Mouse (Mus musculus): Measurements from ENCODE around the gene Brip1.

Brip1 gene

GRCm38 (mm10) chr11:86115955-86116354, 85.0 kb downstream of the Brip1 start:
- DNase-seq (ENCODE audit: low spot score), result no peak

DNA sequence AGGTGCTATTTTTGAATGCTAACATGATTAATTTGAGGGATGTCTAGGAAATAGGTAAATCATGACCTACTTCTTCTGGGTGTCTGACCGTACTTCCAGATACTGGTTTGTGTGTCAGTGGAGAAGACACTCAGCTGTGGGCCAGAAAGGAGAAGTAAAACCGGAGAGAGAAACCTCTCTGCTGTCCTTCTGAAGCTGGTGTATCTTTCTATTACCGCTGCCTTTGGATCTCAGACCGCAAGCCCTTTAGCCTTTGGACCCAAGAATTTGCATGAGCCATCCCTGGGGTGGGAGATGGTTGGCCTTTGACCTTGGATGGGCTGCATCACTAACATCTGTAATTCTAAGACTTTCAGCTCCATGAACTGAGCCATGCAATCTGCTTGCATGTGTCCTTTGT, 93.7 kb downstream of the Brip1 start:
- peak; percentile 32 for DNase-seq (ENCODE audit: low spot score)

DNA sequence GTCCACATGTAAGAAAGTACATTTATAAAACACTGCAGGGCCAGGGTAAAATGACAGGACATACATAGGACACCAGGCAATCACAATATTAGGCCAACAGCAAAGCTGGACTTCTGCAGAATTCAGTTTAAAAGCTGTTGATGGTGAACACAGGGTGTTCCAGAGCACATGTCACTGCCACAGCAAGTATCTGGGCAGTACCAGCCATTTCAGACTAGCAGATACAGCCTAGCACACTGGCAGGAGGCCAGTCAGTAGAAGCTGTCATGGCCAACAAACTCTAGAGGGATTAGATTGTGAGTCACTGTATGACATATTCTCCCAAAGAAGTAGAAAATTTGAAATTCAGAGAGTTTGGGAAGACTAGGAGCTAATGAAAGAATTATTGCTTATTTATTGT, 94.4 kb downstream of the Brip1 start:
- DNase-seq (ENCODE audit: low spot score), result no peak

DNA sequence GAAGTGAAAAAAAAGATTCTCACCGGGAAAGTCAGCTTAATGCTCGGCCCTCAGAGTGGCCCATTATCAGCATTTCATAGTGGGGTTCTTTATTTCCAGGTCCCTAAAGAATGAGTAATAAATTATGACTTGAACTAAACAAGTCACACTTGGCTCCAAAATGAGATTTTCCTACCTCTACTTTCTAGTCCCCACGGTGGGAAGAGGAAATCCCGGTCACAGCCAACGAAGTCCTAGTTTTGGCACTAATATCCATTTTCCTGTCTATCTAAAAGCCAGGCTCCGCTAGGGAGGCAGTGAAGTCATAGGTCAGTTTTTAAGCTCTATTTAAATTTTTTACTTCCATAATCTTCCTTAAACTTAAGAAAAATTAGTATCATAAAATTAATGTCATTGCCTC, 99.8 kb downstream of the Brip1 start:
- no peak for DNase-seq (ENCODE audit: low spot score)

GRCm38 (mm10) chr11:86099341-86099740, 101.7 kb downstream of the Brip1 start:
- no peak for DNase-seq (ENCODE audit: low spot score)

GRCm38 (mm10) chr11:86088815-86089214, 112.2 kb downstream of the Brip1 start:
- no peak for DNase-seq (ENCODE audit: low spot score)

GRCm38 (mm10) chr11:86084522-86084921, 116.5 kb downstream of the Brip1 start:
- no peak for DNase-seq (ENCODE audit: low spot score)

DNA sequence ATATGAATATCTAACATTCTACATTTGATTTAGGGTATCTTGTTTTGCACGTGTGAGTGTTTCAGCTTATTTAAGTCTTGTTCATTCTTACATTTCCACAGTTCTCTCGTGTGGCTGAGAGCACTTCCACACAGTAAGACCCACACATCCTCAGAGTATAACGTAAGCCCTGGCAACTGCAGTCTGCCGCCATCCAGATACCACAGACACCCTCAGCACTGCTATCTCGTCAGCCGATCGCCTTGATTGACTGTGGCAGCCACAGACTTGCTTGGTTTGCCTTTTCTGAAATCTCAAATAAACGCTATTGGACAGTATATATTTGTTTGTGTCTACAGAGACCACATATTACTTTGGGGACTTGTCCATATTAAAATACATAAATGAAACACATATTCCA, 123.0 kb downstream of the Brip1 start:
- DNase-seq (ENCODE audit: low spot score), result no peak

- DNase-seq (ENCODE audit: low spot score), result no peak
Observed at GRCm38 (mm10) chr11:86076966-86077365, 124.0 kb downstream of the Brip1 start.

DNA sequence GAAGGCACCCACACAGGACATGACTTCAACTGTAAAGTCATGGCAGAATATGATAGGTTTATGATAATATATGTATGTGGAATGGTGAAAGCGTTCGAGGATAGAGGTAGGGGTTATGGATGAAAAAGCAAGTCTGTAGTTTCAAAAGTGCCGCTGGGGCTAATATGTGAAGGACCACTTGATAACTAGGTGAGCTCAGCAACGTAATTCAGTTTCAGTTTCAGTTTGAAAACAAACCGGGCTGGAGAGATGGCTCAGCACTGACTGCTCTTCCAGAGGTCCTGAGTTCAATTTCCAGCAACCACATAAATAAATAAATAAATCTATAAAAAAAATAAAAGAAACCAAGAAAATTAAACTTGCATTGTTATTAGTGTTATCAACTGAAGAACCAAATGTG, 124.6 kb downstream of the Brip1 start:
- no peak for DNase-seq (ENCODE audit: low spot score)

GRCm38 (mm10) chr11:86075371-86075770, 125.6 kb downstream of the Brip1 start:
- DNase-seq (ENCODE audit: low spot score), result no peak

- DNase-seq (ENCODE audit: low spot score), result no peak
Observed at GRCm38 (mm10) chr11:86068651-86069050, 132.3 kb downstream of the Brip1 start.

- DNase-seq (ENCODE audit: low spot score), result no peak
Observed at GRCm38 (mm10) chr11:86067154-86067553, 133.8 kb downstream of the Brip1 start.

GRCm38 (mm10) chr11:86064881-86065280, 136.1 kb downstream of the Brip1 start:
- DNase-seq (ENCODE audit: low spot score), result peak; percentile 11

DNA sequence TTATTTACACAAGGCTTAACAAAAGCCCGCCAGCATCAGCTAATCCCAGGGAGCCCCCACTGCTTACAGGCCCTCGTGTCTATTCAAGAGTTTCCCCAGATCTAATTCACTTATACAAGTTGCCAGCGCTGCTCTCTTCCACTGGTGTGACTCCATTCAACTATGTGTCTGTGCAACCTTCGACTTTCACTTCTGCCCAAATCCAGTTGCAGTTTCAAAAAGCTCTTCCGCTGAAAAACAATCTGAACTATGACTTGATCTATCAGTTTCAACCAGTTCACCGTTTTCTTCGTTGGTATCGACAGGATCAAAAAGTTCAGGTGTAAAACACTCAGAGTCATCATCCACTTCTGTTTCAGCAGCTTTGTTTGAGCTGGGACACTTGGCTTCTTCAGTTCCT, 139.8 kb downstream of the Brip1 start:
- no peak for DNase-seq (ENCODE audit: low spot score)

DNA sequence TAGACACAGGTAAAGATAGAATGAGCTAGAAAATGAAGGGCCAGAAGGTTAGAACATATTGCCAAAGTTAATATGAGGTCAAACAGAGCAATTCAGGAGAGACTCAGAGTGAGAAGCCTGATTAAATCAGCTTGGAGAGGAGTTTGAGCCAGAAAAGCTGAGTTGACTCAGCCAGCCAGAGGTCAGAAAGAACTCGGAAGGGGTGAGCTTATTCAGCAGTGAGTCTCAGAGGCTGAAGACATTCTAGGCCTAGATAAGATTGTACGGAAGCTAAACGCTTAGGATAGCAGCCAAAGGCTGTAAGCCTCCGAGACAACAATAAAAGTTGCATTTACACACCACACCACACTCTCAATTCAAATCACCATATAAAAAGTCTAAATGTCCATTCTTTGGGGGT, 141.9 kb downstream of the Brip1 start:
- peak; percentile 23 for DNase-seq (ENCODE audit: low spot score)

DNA sequence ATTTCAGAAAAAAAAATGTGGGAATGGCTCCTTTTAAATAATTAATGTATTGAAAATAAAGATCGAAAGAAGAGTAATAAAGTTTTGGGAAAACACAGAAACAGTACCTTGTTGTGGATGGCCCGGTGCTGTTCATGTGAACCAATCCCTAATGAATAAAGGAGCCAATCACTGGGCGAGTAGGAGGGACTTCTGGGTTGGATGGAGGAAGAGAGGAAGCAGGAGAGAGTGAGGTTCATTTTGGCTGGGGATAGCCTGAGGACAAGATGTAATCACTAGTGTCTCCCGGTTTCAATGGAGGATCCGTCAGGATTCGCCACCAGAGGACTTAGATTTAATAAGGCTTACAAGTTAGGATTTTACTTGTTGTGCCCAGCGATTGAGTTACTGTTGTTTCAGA, 145.2 kb downstream of the Brip1 start:
- no peak for DNase-seq (ENCODE audit: low spot score)

- no peak for DNase-seq (ENCODE audit: low spot score)
Observed at GRCm38 (mm10) chr11:86051383-86051782, 149.6 kb downstream of the Brip1 start.

GRCm38 (mm10) chr11:86050430-86051280, 150.3 kb downstream of the Brip1 start:
- no peak for DNase-seq (ENCODE audit: low spot score)

GRCm38 (mm10) chr11:86039994-86040393, 161.0 kb downstream of the Brip1 start:
- DNase-seq (ENCODE audit: low spot score), result no peak

DNA sequence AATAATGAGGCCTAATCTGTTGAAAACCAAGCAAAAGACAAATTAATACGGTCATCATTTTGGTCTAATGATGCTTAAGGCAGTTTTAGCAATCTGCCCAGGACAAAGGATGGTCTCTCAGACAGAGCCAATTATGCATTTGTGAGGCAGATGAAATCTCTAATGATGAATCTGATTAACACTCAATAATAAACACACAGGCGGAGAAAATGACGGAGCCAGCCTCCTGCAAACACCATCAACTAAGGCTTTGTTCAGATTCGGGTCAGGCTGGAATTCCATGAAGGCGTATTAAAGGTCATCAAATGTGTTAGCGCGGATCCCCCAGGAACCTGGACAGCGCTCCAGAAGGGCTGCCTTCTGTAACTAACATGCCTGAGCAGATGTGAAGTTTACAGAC, 161.6 kb downstream of the Brip1 start:
- no peak for DNase-seq (ENCODE audit: low spot score)

DNA sequence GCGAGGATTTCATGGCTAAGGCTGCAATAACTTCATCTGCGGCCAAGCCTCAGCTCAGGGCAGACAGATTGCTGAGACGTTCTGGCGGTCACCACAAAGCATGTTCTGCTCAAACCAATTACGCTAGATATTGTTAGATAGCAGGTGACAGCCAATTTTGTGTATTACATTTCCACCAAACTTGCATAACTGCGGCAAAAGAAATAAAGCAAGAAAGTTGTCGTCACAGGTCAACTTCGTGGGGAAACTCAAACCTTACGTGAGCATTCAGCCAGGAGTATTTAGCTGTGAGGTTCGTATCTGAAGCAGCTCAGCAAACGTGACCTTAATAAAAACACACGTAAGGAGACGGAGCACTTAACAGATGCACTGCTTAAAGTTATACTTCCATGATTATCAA, 162.3 kb downstream of the Brip1 start:
- no peak for DNase-seq (ENCODE audit: low spot score)

DNA sequence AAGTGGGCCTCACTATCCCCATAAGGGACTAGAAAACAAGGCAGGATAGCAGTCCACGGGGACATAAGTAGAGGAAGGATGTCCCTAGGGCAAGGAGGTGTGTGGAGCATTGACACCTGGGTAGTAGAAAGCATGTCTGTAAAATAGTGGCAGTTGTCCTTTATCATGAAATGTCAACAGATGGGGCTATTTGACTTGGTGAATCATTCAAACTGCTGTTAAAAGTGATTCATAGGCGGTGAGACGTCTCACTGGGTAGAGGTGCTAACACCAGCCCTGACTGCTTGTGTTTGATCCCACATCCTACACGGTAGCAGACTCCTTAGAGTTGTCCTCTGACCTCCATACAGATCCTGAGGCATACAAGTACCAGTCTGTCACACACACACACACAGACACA, 168.1 kb downstream of the Brip1 start:
- DNase-seq (ENCODE audit: low spot score), result no peak

- no peak for DNase-seq (ENCODE audit: low spot score)
Observed at GRCm38 (mm10) chr11:86028034-86028433, 173.0 kb downstream of the Brip1 start.

Measured in yolk sac, embryonic 10.5 days (tissue).